Mouse (Mus musculus): ENCODE measurements around the gene 1700042G07Rik. TPM values are rescaled to one million over a fixed set of nuclear protein-coding genes. Genes with fewer than 3 reads are reported as not detected.

1700042G07Rik gene
- polyA plus RNA-seq, 1 experiment from 2014 or later: not detected

- Histone ChIP-seq H3K4me3 (ENCODE audit: low read depth, low read length) (no peak overlapping the region), H3K27me3 (ENCODE audit: control insufficient read depth, insufficient read depth, low read length) (peaks cover 2% of the 10 kb centered on the region; the same call in 1 of the 2 replicates), H3K9me3 (ENCODE audit: control insufficient read depth, low read length) (no peaks in the 10 kb centered on the region), H3K36me3 (ENCODE audit: control insufficient read depth, insufficient read depth, low read length) (no peaks in the 10 kb centered on the region), H3K4me1 (replicated peaks; ENCODE audit: control insufficient read depth, insufficient read depth, low read length) (no peaks in the 10 kb centered on the region), H3K27ac (ENCODE audit: low read depth, low read length) (no peak overlapping the region), H3K9ac (ENCODE audit: low read depth, low read length) (no peak overlapping the region), H3K4me2 (replicated peaks; ENCODE audit: low read depth, low read length) (no peak overlapping the region)
- DNase-seq (ENCODE audit: low spot score) (no peak), ATAC-seq (ENCODE audit: low FRiP score) (no peak)
- 52% methylated on average over 1 of the region's 1 CpGs for WGBS
Observed at GRCm38 (mm10) chr4:116141736-116142135, 31.4 kb upstream of the 1700042G07Rik start.

DNA sequence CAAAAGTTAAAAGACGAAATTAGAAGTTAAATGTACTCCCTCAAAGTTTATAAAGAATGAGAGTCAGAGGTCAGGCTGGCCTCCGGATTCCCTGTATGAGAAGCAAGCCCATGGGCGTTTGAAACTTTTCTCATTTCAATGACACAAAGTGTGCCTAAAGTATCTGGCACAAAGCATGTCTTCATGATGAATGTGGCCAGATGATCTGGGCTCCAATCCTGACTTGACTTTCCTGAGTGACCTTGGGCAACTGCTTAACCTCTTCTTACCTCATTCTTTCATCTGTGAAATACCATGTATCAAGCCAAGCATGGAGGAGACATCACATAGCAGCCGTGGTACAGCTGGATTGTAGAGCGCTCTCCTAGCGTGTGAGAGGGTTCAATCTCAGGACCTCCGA is 30.9 kb upstream of the 1700042G07Rik start:
- Histone ChIP-seq H3K27ac (ENCODE audit: low read depth, low read length) (no peak overlapping the region), H3K9ac (ENCODE audit: low read depth, low read length) (no peak overlapping the region), H3K27me3 (ENCODE audit: control insufficient read depth, insufficient read depth, low read length) (peaks cover 2% of the 10 kb centered on the region; the same call in 1 of the 2 replicates), H3K36me3 (ENCODE audit: control insufficient read depth, insufficient read depth, low read length) (no peaks in the 10 kb centered on the region), H3K4me3 (ENCODE audit: low read depth, low read length) (no peak overlapping the region), H3K4me2 (replicated peaks; ENCODE audit: low read depth, low read length) (no peak overlapping the region), H3K4me1 (replicated peaks; ENCODE audit: control insufficient read depth, insufficient read depth, low read length) (no peaks in the 10 kb centered on the region), H3K9me3 (ENCODE audit: control insufficient read depth, low read length) (no peaks in the 10 kb centered on the region)
- WGBS: 70% methylated on average over 7 of the region's 7 CpGs
- no peak for DNase-seq (ENCODE audit: low spot score)
- no peak for ATAC-seq (ENCODE audit: low FRiP score)

GRCm38 (mm10) chr4:116143317-116143811 is 29.8 kb upstream of the 1700042G07Rik start:
- no peak overlapping the region for H3K27ac ChIP-seq (ENCODE audit: low read depth, low read length)
- no peak for ATAC-seq (ENCODE audit: low FRiP score)
- no peak overlapping the region; the same call in 1 of the 2 replicates for H3K4me3 ChIP-seq (ENCODE audit: low read depth, low read length)
- H3K4me2 ChIP-seq (replicated peaks; ENCODE audit: low read depth, low read length): peak overlapping the region; percentile 99; the same call in 1 of the 2 replicates
- WGBS: 7% methylated on average over 7 of the region's 7 CpGs
- H3K27me3 ChIP-seq (ENCODE audit: control insufficient read depth, insufficient read depth, low read length): peaks cover 2% of the 10 kb centered on the region; the same call in 1 of the 2 replicates
- DNase-seq (ENCODE audit: low spot score): peak; percentile 18
- no peak overlapping the region for H3K9ac ChIP-seq (ENCODE audit: low read depth, low read length)
- no peaks in the 10 kb centered on the region for H3K4me1 ChIP-seq (replicated peaks; ENCODE audit: control insufficient read depth, insufficient read depth, low read length)
- H3K36me3 ChIP-seq (ENCODE audit: control insufficient read depth, insufficient read depth, low read length): no peaks in the 10 kb centered on the region
- no peaks in the 10 kb centered on the region for H3K9me3 ChIP-seq (ENCODE audit: control insufficient read depth, low read length)

GRCm38 (mm10) chr4:116143891-116144717 is 29.1 kb upstream of the 1700042G07Rik start:
- no peaks in the 10 kb centered on the region for H3K9me3 ChIP-seq (ENCODE audit: control insufficient read depth, low read length)
- H3K4me2 ChIP-seq (replicated peaks; ENCODE audit: low read depth, low read length): peak overlapping the region; percentile 99
- H3K4me3 ChIP-seq (ENCODE audit: low read depth, low read length): peak overlapping the region; percentile 64
- H3K27me3 ChIP-seq (ENCODE audit: control insufficient read depth, insufficient read depth, low read length): peaks cover 2% of the 10 kb centered on the region; the same call in 1 of the 2 replicates
- ATAC-seq (ENCODE audit: low FRiP score) (peak; percentile 70), DNase-seq (ENCODE audit: low spot score) (peak; percentile 75)
- H3K36me3 ChIP-seq (ENCODE audit: control insufficient read depth, insufficient read depth, low read length): no peaks in the 10 kb centered on the region
- WGBS: under 1% methylated on average over 46 of the region's 47 CpGs
- no peaks in the 10 kb centered on the region for H3K4me1 ChIP-seq (replicated peaks; ENCODE audit: control insufficient read depth, insufficient read depth, low read length)
- H3K9ac ChIP-seq (ENCODE audit: low read depth, low read length): peak overlapping the region; percentile 65
- H3K27ac ChIP-seq (ENCODE audit: low read depth, low read length): no peak overlapping the region

GRCm38 (mm10) chr4:116149812-116150155 is 23.4 kb upstream of the 1700042G07Rik start:
- peaks cover 5% of the 10 kb centered on the region; the same call in 1 of the 2 replicates for H3K4me1 ChIP-seq (replicated peaks; ENCODE audit: control insufficient read depth, insufficient read depth, low read length)
- ATAC-seq (ENCODE audit: low FRiP score): peak; percentile 34
- H3K9ac ChIP-seq (ENCODE audit: low read depth, low read length): peak overlapping the region; percentile 92
- peak overlapping the region; percentile 68 for H3K4me3 ChIP-seq (ENCODE audit: low read depth, low read length)
- 18% methylated on average over 6 of the region's 6 CpGs for WGBS
- H3K36me3 ChIP-seq (ENCODE audit: control insufficient read depth, insufficient read depth, low read length): peaks cover 6% of the 10 kb centered on the region; the same call in 1 of the 2 replicates
- no peak for DNase-seq (ENCODE audit: low spot score)
- no peaks in the 10 kb centered on the region for H3K27me3 ChIP-seq (ENCODE audit: control insufficient read depth, insufficient read depth, low read length)
- no peaks in the 10 kb centered on the region for H3K9me3 ChIP-seq (ENCODE audit: control insufficient read depth, low read length)
- peak overlapping the region; percentile 71 for H3K4me2 ChIP-seq (replicated peaks; ENCODE audit: low read depth, low read length)
- H3K27ac ChIP-seq (ENCODE audit: low read depth, low read length): peak overlapping the region; percentile 61

DNA sequence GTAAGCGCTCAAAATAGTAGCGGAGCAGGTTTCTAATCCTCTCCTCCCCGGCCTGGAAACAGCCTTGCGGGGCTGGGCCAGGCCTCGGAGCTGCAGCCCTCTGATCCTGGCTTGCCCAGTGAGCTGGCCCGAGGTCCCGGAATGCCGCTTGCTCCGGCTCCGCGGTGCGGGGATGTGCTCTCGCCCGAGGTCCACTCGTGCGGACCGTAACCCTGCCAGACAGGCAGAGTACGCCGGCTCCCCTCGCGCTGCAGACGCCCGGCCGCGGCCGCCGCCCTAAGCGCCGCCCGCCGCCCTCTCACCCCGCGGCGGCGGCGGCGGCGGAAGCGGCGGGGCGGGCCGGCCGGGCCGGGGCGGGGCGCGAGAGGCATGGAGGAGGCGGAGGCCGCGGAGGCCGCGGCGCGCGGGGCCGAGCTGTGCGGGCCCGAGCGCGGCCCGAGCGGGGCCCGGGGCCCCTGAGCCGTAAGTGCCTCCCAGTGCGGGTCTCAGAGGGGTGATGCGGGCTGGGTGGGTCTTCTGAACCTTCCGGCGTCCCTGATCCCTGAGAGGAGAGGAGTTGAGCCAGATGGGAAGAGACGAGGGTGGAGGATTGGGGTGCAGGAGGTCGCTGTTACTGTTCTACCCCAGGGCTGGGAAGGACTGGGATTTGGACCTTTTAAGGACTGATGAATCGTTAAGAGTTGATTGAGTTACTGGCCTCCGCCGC is 22.9 kb upstream of the 1700042G07Rik start:
- ATAC-seq (ENCODE audit: low FRiP score) (peak; percentile 95), DNase-seq (ENCODE audit: low spot score) (peak; percentile 85)
- peak overlapping the region; percentile 92 for H3K9ac ChIP-seq (ENCODE audit: low read depth, low read length)
- peak overlapping the region; percentile 61 for H3K27ac ChIP-seq (ENCODE audit: low read depth, low read length)
- H3K4me2 ChIP-seq (replicated peaks; ENCODE audit: low read depth, low read length): peak overlapping the region; percentile 71
- peaks cover 7% of the 10 kb centered on the region; the same call in 1 of the 2 replicates for H3K36me3 ChIP-seq (ENCODE audit: control insufficient read depth, insufficient read depth, low read length)
- WGBS: 1% methylated on average over 46 of the region's 73 CpGs
- peak overlapping the region; percentile 68 for H3K4me3 ChIP-seq (ENCODE audit: low read depth, low read length)
- H3K9me3 ChIP-seq (ENCODE audit: control insufficient read depth, low read length): no peaks in the 10 kb centered on the region
- H3K4me1 ChIP-seq (replicated peaks; ENCODE audit: control insufficient read depth, insufficient read depth, low read length): peaks cover 5% of the 10 kb centered on the region; the same call in 1 of the 2 replicates
- no peaks in the 10 kb centered on the region for H3K27me3 ChIP-seq (ENCODE audit: control insufficient read depth, insufficient read depth, low read length)

GRCm38 (mm10) chr4:116150862-116151221 is 22.3 kb upstream of the 1700042G07Rik start:
- Histone ChIP-seq H3K4me2 (replicated peaks; ENCODE audit: low read depth, low read length) (peak overlapping the region; percentile 71), H3K9ac (ENCODE audit: low read depth, low read length) (peak overlapping the region; percentile 92), H3K27ac (ENCODE audit: low read depth, low read length) (no peak overlapping the region), H3K4me1 (replicated peaks; ENCODE audit: control insufficient read depth, insufficient read depth, low read length) (peaks cover 5% of the 10 kb centered on the region; the same call in 1 of the 2 replicates), H3K36me3 (ENCODE audit: control insufficient read depth, insufficient read depth, low read length) (peaks cover 9% of the 10 kb centered on the region; the same call in 1 of the 2 replicates), H3K9me3 (ENCODE audit: control insufficient read depth, low read length) (no peaks in the 10 kb centered on the region), H3K4me3 (ENCODE audit: low read depth, low read length) (peak overlapping the region; percentile 68), H3K27me3 (ENCODE audit: control insufficient read depth, insufficient read depth, low read length) (no peaks in the 10 kb centered on the region)
- no peak for DNase-seq (ENCODE audit: low spot score)
- ATAC-seq (ENCODE audit: low FRiP score): no peak
- WGBS: 33% methylated on average over 4 of the region's 4 CpGs

DNA sequence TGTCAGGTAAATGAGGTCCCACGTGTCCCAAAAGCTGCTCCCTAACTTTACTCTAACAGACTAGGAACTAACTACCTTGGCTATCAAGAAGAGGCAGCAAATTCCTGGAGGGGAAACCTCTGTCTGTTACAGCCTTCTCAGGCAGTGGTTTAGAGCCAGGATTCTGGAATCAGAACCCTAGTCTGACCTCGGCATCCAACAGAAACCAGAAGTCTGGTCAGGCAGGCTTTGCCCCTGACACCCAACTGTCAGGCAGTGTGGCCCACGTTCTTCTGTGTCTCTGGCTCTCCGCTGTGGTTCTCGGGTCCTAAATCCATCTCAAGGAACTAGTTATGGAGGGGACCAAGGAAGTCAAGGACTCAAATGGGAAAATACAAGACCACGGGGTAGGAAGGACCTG is 21.9 kb upstream of the 1700042G07Rik start, which contains the start of gene Lurap1:
Lurap1 (minus strand) TSS at position 101 of the 400 bp plus-strand sequence.
- no peak for DNase-seq (ENCODE audit: low spot score)
- peak within 1 kb of the TSS; percentile 92 for H3K9ac ChIP-seq (ENCODE audit: low read depth, low read length)
- WGBS: 84% methylated on average over 6 of the region's 6 CpGs
- peaks cover 13% of the 10 kb centered on the region; the same call in 1 of the 2 replicates for H3K36me3 ChIP-seq (ENCODE audit: control insufficient read depth, insufficient read depth, low read length)
- no peaks in the 10 kb centered on the region for H3K27me3 ChIP-seq (ENCODE audit: control insufficient read depth, insufficient read depth, low read length)
- peaks cover 5% of the 10 kb centered on the region; the same call in 1 of the 2 replicates for H3K4me1 ChIP-seq (replicated peaks; ENCODE audit: control insufficient read depth, insufficient read depth, low read length)
- peak within 1 kb of the TSS; percentile 61 for H3K27ac ChIP-seq (ENCODE audit: low read depth, low read length)
- ATAC-seq (ENCODE audit: low FRiP score): no peak
- H3K4me3 ChIP-seq (ENCODE audit: low read depth, low read length): peak within 1 kb of the TSS; percentile 68
- no peaks in the 10 kb centered on the region for H3K9me3 ChIP-seq (ENCODE audit: control insufficient read depth, low read length)
- H3K4me2 ChIP-seq (replicated peaks; ENCODE audit: low read depth, low read length): peak within 1 kb of the TSS; percentile 71

All from hindbrain, embryonic 11.5 days (tissue).